Mouse (Mus musculus): ENCODE results near the gene Cyb5r4.

DNA sequence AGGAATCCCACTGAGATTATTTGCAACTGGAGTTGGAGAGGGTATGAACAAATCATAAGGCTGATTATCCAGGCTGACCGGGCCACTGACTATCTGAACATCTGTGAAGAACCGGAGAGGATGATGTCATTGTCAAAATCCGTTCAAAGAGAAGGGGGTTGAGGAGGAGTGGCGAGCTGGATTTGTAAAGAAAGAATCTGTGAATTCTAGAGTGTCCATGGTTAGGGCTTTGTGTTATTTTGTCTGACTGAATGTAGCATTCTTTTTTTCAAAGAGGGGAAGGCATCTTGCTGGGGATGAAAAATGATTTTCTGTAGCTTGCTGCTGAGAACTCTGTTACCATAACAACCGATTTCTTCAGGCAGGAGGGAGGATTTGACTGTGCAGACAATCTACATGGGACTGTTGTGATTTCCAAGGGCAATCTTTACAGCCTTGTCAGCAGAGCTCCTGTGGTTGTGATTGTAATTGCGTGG is 93.7 kb downstream of the Cyb5r4 start:
- TF ChIP-seq CTCF (IDR thresholded peaks at IDR 0.05; ENCODE audit: insufficient read depth, low read length) = no peak
- no peak for TF ChIP-seq POLR2A (IDR thresholded peaks at IDR 0.05; ENCODE audit: borderline replicate concordance, extremely low read depth, low read depth, low read length)
